Mouse (Mus musculus): ENCODE results near the gene Pam16.

Gene Pam16

GRCm38 (mm10) chr16:4624481-4625110, at the start of gene Pam16:
TSS of gene Pam16 (minus strand) at chr16:4624988.
- no peak for DNase-seq (ENCODE audit: low read depth)

GRCm38 (mm10) chr16:4674091-4674490, 49.3 kb upstream of the Pam16 start:
- DNase-seq (ENCODE audit: low read depth) = no peak

- no peak for DNase-seq (ENCODE audit: low read depth)
Observed at GRCm38 (mm10) chr16:4670317-4670716, 45.5 kb upstream of the Pam16 start.

GRCm38 (mm10) chr16:4667190-4667808, 42.5 kb upstream of the Pam16 start:
- no peak for DNase-seq (ENCODE audit: low read depth)

- no peak for DNase-seq (ENCODE audit: low read depth)
Observed at GRCm38 (mm10) chr16:4665726-4666125, 40.9 kb upstream of the Pam16 start.

GRCm38 (mm10) chr16:4663806-4664205, 39.0 kb upstream of the Pam16 start:
- no peak for DNase-seq (ENCODE audit: low read depth)

GRCm38 (mm10) chr16:4661605-4662004, 36.8 kb upstream of the Pam16 start:
- no peak for DNase-seq (ENCODE audit: low read depth)

- DNase-seq (ENCODE audit: low read depth) = no peak
Observed at GRCm38 (mm10) chr16:4659326-4659725, 34.5 kb upstream of the Pam16 start.

- DNase-seq (ENCODE audit: low read depth) = peak; percentile 90
Observed at GRCm38 (mm10) chr16:4658781-4659245, 34.0 kb upstream of the Pam16 start.

GRCm38 (mm10) chr16:4656571-4657081, 31.8 kb upstream of the Pam16 start:
- DNase-seq (ENCODE audit: low read depth) = no peak

GRCm38 (mm10) chr16:4655764-4656570, 31.2 kb upstream of the Pam16 start:
- DNase-seq (ENCODE audit: low read depth) = no peak

GRCm38 (mm10) chr16:4655251-4655734, 30.5 kb upstream of the Pam16 start:
- no peak for DNase-seq (ENCODE audit: low read depth)

GRCm38 (mm10) chr16:4654706-4655105, 29.9 kb upstream of the Pam16 start:
- DNase-seq (ENCODE audit: low read depth) = no peak

GRCm38 (mm10) chr16:4652707-4653416, 28.1 kb upstream of the Pam16 start:
- DNase-seq (ENCODE audit: low read depth) = no peak

GRCm38 (mm10) chr16:4651624-4652023, 26.8 kb upstream of the Pam16 start:
- DNase-seq (ENCODE audit: low read depth) = peak; percentile 96

- no peak for DNase-seq (ENCODE audit: low read depth)
Observed at GRCm38 (mm10) chr16:4651081-4651480, 26.3 kb upstream of the Pam16 start.

GRCm38 (mm10) chr16:4650161-4650560, 25.4 kb upstream of the Pam16 start:
- no peak for DNase-seq (ENCODE audit: low read depth)

- DNase-seq (ENCODE audit: low read depth) = no peak
Observed at GRCm38 (mm10) chr16:4649692-4650091, 24.9 kb upstream of the Pam16 start.

GRCm38 (mm10) chr16:4649211-4649610, 24.4 kb upstream of the Pam16 start:
- no peak for DNase-seq (ENCODE audit: low read depth)

GRCm38 (mm10) chr16:4648416-4649023, 23.7 kb upstream of the Pam16 start:
- DNase-seq (ENCODE audit: low read depth) = no peak

GRCm38 (mm10) chr16:4647651-4648141, 22.9 kb upstream of the Pam16 start:
- DNase-seq (ENCODE audit: low read depth) = peak; percentile 88

Measured in fibroblast of lung, adult 2 months (primary cell).